Mouse (Mus musculus) NIH3T3 (cell line): Measurements from ENCODE around the gene Prm2.
"Not testable (repeated sequence)": the region's sequence is repeated elsewhere in the genome, so short reads cannot be mapped to it uniquely, and the experiment has no call there.

Experiments
- DNase-seq: peaks from one replicate; pipeline ENCODE4 v3.0.0-alpha.2; 2012; ENCODE audit warnings: low read depth

Gene Prm2

DNA sequence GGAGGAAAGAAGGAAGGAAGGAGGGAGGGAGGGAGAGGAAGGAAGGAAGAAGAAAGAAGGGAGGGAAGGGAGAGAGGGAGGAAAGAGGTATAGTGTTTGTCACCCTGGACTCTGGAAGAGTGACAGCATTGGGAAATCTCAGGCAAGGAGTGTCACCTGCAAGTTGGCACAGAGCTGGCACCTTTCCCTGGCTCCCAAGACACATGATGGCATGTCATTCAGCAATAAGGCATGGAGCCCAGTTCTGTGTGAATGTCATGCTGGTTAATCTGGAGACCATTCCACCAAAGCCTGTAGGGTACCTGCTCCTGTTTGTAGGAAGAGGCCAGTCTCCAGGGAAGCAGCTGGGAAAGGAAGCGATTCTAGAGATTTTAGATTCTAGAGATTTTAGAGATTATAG lies 14.4 kb upstream of the Prm2 start:
- no peak for DNase-seq

DNA sequence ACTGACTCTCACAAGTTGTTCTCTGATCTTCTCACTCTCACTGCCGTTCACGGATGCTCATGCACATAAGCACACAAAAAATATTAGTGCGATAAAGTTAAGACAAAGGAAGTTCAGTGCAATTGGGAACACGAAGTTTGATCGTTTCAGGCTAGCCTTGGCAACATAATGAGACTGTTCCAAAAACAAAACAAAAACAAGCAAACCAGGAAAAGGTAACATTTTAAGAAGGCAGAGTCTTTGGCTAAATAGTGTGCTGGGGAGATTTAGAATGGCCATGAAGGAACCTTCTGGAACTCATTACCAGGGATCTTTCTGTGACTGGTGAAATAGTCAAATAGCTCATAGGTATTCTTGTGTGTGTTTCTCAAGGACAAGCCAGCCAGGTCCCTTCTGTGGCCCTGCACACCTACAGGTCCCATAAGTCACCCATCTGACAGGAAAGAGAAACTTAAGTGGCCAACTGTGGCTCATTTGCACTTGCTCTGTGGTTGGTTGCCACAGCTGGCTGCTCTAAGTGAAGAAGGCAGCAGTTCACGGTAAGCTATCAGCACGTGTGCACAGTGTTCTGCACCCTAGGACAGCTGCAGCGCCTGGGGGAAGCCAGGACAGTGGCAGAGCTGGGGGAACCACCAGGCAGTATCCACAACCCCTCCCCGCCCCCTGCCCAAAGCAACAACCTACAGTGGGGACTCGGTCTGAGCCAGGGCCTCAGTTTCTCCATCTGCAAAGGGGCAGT lies 10.0 kb upstream of the Prm2 start, which contains the start of gene Prm1:
Prm1 (minus strand) TSS at position 51 of the 739 bp plus-strand sequence.
- DNase-seq, result no peak

DNA sequence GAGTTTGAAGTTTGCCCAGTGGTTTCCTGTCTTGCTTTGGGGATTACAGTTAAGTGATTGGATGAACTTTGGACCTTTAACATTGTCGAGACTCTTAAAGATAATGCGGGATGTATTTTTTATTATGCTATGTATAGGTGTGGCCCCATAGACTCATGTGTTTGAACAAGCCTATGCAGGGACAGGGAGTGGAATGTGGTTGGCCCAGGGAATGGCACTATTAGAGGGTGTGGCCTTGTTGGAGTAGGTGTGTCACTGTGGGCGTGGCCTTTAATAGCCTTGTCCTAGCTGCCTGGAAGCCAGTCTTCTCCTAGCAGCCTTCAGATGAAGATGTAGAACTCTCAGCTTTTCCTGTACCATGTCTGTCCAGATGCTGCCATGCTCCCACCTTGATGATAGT lies 6.5 kb upstream of the Prm2 start:
- DNase-seq, result not testable (repeated sequence)

DNA sequence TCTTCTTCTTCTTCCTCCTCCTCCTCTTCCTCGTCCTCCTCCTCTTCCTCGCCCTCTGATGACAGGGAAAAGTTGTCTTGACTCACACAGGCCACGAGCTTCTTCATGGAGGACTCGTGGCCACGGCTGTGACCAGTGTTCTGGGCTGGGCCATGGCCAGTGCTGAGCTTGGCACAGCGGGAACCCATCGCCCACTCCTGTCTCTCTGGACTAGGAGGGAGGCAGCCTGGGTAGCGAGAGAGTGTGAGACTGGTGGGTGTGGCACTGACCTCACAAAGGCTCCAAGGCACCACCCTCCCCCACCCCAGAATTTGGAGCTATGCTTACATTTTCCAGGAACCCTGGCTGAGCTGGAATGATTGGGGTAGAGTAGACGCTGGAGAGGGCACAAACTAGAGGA lies 5.2 kb downstream of the Prm2 start, which contains the start of gene Prm3:
Prm3 (minus strand) TSS at position 213 of the 400 bp plus-strand sequence.
- no peak for DNase-seq

DNA sequence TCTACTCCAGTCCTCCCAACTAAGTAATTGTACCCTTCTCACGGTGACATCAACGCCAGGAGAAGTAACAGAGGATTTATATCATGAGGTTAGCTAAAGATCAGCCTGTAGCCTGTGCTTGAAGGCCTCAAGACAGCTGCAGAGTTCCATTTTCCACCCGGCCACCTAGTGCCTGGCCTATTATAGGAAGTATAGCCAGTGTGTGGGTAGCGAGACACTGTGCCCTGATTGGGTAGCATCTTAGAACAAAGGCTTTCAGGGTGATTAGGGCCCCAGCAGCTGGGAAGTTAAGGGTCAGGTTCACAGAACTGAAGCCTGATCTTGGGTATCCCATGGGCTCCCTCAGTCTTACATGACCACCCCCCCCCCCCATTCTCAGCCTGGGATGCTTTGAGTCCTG lies 7.1 kb downstream of the Prm2 start:
- DNase-seq, result no peak

DNA sequence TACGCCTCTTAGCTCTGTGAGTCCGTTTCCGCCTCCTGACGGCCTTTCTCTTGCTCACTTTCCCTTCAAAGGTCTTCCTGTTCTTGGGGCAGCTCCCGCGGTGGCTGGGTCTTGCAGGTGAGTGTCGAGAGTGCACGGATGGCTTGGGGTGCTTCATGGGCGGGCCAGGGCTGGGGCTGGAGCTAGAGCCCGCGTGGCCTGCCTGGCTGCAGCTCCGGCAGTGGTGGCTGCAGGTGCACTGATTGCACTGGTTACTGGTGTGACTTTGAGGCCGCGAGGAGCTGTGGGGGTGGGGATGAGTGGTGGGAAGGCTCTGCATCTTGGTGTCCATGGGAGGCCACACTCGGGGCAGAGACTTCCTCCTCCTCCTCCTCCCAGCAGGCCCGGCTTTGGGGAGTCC lies 7.7 kb downstream of the Prm2 start, which contains the start of gene Tnp2:
Tnp2 (minus strand) TSS at position 390 of the 400 bp plus-strand sequence.
- no peak for DNase-seq

DNA sequence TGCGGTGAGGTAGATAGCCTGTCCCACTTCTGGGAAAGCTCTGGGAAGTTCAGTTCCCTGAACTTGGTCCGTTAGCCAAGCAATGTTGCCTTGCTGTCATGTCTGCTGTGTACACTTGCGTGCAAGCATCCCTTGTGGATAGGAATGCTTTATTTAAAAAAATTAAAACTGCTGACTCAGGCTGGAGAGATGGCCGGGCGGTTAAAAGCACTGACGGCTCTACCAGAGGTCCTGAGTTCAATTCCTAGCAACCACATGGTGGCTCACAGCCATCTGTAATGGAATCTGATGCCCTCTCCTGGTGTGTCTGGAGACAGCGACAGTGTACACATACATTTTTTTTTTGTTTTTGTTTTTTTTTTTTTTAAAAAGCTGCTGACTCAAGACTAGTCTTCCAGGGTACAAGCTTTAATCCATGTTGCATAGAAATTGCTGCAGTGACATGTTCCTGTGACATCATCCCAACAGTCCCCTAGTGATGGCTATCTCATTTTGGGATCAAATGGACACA lies 8.3 kb downstream of the Prm2 start:
- peak; percentile 41 for DNase-seq

DNA sequence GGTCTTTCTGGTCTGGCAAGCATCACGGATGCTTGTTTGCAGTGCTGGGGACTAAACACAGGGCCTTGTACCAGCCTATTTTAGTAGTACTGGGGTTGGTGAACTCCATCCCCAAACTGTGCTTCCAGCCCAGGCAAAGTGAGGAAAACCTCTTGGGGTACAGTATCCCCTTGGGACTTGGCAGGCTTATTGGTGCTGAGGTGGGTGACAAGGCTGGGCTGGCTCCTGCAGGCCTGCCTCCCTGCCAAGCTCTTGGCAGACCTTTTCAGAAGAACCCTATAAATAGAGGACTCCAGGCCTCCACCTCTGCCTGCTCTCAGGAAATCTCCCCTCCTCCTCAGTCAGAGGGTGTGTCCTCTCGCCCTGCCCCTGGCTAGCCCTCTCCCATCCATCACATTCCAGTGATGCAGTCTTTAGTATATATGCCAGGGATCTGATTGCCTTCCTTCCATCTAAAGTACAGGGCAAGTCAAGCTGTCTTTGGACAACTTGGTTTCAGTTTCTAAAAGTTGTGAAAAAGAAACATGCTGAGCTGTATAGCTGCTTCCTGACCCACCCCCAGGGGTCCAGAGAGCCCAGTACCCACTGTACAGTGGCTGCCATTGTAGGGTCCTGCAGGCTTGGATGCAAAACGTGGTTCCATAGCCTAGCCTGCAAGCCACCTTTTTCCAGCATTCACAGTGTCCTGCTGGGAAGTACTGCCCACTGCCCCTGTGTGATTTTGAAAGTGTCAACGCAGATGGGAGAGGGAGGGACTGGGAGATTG lies 9.0 kb downstream of the Prm2 start:
- peak; percentile 79 for DNase-seq

DNA sequence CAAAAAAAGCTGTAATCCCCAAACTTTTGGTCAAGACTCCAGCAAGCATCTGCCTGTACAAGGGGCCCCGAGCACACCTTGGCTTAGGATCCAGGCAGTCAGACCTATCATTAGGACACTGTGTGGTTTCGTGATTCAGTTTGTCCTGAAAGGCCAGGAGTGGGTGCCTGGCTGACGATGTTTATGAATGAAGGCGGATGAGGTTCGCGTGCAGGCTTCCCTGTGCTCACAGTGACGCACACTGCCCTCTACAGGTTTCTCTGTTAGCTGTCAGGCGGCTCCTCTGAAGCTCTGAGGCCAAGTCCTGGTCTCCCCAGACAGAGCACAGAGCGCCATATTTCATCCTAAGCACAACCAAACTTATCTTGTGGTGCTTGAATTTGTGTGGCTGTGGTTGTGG lies 9.6 kb downstream of the Prm2 start:
- DNase-seq, result peak; percentile 97

DNA sequence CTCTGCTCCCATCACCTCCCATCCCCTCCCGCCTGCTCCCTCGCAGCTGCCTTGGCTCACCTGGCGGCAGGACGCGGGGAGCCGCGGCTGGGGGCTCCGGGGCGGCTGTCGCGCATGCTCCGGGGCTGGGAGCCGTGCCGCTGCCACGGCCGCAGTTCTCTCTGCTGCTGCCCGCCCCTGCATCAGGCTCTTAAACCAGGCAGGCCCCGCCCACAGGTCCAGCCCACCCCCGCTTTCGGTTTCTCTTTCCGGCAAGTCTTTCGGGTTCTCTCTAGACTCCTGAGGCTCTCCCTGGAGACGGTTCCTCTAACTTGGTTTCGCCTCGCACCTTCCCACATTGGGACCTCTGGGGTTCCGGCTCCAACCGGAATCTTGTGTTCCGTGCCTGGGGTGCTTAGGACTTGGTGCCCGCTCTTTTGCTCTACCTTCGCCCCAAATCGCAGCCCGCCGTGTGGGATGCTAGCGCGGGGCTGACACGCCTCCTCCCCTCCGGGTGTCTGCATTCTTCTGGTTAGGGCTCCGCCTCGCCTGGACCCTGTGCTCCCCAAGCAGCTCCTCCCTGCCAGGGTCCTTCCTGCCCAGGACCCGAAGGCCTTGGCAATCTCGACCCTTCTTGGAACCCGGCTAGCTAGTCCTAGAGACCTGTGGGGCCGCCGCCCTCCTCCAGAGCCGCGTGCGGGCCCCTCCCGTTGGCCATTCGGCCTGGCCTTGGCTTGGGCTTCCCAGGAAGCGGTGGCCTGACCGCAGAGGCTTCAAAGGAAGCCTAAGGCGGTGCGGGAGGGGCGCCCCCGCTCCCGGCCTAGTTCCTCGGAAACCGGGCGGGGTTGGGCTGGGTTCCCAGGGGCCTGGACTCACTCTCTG lies 10.3 kb downstream of the Prm2 start, which contains the start of gene Socs1:
Socs1 (minus strand) TSS at position 166 of the 861 bp plus-strand sequence.
- peak; percentile 98 for DNase-seq

DNA sequence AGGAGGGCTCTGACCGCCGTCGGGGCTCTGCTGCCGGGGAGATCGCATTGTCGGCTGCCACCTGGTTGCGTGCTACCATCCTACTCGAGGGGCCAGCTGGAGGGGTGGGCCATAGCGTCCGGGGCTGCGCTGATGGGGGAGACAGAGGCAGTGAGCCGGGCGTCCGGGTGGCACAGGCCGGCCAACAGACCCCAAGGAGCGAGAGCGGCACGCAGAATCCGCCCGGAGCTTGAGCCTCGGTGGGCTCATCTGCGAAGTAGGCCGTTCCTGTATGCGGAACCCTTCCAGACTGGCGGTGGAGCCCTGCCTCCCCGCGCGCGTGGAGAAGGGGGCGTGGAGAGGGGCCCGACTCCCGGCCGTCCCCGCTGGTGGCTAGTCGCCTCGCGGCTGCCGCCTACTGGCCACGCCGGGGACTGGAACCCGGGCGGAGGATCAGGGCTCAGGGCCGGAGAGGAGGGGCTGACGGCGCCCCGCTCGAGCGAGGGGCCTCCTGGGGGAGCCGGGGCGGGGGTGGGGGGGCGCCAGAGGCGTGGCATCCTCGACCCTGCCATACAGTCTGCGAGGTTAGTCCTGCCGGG lies 11.1 kb downstream of the Prm2 start:
- DNase-seq, result peak; percentile 98

DNA sequence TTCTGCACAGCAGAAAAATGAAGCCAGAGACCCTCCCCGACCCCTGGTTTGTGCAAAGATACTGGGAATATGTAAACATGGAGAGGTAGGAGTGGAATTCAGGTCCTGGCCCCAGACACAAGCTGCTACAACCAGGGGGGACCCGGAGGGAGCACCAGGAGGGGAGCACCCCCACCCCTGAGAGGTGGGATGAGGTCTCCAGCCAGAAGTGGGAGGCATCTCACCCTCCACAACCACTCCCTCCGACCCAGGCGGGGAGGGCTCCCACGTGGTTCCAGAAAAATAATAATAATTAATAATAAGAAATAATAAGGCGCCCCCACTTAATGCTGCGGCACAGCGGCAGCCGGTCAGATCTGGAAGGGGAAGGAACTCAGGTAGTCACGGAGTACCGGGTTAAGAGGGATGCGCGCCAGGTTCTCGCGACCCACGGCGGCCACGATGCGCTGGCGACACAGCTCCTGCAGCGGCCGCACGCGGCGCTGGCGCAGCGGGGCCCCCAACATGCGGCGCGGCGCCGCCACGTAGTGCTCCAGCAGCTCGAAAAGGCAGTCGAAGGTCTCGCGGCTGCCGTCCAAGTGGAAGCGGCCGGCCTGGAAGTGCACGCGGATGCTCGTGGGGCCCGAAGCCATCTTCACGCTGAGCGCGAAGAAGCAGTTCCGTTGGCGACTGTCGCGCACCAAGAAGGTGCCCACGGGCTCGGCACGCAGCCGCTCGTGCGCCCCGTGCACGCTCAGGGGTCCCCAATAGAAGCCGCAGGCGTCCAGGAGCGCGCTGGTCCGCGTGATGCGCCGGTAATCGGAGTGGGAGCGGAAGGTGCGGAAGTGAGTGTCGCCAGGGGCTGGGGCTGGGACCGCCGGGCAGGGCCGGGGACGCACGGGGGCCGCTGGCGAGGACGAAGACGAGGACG lies 11.8 kb downstream of the Prm2 start:
- DNase-seq, result peak; percentile 70

DNA sequence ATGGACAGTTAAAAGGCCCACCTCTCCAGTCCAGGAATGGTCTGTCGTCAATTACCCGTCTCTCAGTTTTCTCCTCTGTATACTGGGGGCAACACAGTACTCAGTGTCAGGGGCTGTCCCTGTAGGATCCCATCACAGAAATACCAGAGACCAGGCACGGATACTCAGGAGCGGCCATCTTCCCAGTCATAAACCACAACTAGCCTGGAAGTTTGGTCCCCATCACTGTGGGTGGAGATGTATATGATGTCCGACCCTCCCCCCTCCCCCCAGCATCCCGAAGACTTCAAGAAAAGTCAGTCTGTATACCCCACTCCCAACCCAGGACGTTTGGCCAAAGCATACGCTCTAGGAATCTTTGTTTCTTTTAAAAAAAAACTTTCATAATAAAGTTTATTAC lies 12.5 kb downstream of the Prm2 start:
- DNase-seq, result peak; percentile 43

DNA sequence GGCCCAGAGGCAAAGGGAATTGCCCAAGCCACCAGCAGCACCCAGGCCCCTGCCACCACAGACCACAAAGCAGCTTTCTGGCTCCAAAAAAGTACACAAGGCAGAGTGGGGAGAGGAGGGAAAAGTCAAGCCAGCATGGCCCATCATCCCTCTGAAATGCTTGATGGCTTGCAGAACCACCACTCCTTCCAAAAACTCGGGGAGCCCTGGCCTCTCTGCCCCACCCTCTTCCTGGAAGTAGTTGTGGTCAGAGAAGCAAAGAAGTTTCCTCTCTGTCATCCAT lies 12.8 kb downstream of the Prm2 start:
- peak; percentile 70 for DNase-seq

DNA sequence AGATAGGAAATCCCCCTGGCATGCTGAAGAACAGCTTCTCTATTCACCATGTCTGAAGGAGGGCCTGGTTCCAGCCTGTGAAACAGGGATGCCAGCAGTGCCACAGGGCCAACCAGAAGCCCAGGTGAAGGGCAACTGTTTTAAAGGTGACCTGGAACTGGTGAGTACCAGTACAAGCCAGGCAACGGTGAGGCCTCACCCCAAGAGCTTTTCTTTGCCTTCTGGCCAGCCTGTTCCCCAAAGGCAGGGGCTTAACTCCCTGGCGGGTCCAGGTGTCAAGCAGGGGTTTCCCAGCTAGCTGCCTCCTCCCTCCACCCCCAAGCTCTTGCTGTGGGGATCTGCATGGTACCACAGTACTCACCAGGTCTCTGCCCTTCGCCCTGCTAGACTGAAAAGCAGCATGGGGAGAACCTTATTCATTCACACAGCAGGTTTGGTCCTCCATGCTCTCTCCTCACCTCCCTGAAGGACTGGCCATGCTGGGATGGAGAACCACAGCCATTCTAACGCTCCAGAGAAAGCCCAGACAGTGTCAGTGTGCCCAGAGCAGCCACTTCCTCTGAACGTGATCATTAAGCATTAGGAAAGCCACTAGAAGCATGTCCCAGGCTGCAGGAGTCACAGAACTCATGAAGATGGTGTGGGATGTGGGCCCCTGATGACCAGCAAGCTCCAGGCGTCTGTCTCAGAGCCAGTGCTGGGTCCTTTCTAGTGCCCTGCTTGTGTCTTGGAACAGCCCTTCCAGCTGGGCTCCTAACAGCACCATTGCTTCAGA lies 13.4 kb downstream of the Prm2 start:
- DNase-seq, result no peak

DNA sequence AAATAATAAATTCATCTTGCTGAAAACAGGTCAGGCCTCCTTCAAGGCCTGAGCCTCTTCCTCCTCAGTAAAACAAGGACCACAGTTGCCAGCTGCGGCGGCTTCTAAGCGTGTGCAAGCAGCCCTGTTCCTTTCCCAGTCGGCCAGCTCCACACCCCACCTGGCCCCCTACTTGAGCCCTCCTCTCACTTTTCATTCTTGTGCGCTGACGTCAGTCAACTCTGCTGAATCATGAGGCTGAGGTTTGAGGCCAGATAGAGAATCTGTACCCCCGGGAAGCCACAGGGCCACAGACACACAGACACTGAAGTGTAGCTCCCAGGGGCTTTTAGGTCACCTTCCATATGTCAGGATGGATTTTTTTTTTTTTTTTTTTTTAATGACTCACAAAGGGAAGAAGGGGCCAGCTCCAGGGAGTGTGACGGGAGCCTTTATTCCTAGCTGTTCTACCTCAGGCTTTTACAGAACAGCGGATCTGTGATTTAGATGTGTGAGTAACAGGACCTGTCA lies 14.0 kb downstream of the Prm2 start:
- peak; percentile 85 for DNase-seq

DNA sequence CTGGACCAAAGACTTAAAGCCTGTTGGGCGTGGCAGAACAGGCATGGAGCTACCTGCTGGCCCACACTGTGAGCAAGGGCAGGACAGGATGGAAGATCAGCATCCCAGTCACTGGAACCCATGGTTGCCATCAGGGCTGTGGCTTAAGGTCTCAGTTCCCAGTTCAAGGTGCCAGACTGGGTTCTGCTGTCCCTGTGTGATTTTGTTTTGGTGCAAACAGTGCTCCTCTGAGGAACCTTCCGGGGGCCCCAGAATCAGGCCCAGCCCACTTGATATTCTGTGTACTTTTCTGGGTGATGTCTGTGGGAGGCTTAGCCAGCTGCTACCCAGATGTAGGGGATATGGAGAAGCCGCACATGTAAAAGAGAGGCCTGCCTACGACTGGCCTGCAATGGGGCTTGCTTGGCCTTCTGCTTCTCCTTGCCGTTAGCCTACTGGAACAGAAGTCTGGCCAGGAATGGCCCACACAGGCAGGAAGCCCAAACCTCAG lies 15.3 kb downstream of the Prm2 start:
- no peak for DNase-seq

DNA sequence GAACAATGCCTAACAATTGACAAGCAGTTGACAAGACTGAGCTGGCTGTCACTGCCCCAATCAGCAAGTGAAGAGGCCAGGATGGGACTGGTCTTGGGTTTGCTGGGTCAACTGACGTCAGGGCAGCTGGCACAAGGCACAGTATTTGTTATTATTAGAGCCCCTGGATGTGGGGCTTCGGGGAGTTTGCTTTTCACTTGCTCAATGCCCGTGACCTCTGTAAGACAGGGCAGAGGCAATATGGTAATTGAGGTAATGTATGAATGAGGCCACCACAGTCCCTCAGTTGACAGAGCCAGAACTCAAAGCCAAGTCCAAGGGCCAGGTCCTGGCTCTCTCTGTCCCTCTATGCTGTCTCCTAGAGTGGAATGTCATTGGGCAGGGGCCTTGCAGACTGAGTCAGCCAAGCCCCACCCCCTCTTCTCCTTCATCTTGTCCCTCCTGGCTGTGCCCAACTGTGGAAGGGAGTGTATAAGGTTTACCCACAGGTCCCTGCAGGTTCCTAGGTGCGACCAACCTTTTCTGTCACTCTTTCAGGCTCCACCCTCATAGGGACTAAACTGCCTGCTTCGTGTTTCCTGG lies 18.3 kb downstream of the Prm2 start:
- no peak for DNase-seq

DNA sequence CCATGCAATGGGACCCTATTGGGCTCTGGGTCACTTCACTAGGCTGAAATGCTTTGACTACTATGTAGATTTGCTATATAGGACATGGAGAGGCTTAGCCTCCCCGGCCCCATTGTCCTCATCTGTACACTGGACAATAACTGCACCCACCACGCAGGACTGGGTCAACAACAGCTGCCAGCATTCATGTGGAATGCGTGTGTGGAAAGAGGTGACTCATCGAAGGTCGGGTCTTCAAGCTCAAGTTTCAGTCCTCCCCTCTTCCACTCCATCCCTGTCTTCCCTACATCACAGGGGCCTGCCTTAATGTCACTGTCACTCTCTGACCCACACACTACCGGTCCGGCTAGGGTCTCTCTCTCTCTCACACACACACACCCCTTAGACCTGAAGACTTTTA lies 19.6 kb downstream of the Prm2 start:
- peak; percentile 89 for DNase-seq
